Mouse (Mus musculus): ENCODE measurements around the gene Il16. TPM values are rescaled to one million over a fixed set of nuclear protein-coding genes. Genes with fewer than 3 reads are reported as not detected.
A peak's percentile ranks its signal among the peaks of the same experiment; 100 is the strongest.

Il16 gene
- 4.7 and 4.9 TPM in 2 replicates for polyA plus RNA-seq (2015; fragmentation: Nextera tagmentation; extraction: Ambion mirVana)

DNA sequence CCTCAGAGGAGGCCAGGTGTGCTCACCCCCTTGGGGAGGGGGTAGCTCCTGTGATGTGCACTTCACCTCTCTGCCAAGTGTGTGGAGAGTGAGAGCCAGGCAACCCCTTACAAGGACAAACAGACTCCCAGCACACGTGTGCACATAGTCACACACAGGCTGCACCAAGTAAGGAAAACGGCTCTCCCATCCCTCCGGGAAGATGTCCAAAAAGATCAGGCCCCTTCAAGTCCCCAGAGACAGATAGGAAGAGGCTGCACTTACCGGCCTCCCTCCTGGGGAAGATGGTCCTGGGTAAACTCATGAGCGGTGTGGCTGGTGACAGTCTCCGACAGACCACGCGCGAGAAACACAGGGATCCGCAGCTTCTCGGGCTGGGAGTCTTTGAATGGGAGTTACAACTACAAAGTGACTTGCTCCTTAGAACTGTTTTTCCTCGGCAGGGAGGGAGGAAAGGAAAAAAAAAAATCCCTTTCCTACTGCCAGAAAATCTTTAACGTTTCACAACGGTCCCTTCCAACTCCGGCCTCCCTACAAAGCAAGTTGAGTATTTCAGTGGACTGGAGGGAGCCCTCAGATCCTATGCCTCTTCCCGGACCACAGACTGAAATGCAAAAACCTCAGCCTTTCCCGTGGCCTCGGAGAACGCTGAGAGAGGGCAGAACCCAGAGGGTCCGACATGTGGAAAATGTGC lies at the start of gene Il16:
Gene Il16, minus strand, starts transcription at position 314 of the 694 bp plus-strand sequence.
- peaks cover 32% of the 10 kb centered on the region for H3K4me1 ChIP-seq
- H3K9ac ChIP-seq, result peak within 1 kb of the TSS; percentile 33
- peak within 1 kb of the TSS; percentile 53 for H3K4me2 ChIP-seq
- no peaks in the 10 kb centered on the region for H3K9me3 ChIP-seq
- 34% methylated on average over 20 of the region's 20 CpGs for WGBS
- H3K27ac ChIP-seq, result peak within 1 kb of the TSS; percentile 78
- H3K36me3 ChIP-seq, result no peaks in the 10 kb centered on the region
- no peaks in the 10 kb centered on the region for H3K27me3 ChIP-seq
- peak within 1 kb of the TSS; percentile 29 for H3K4me3 ChIP-seq
- ATAC-seq (ENCODE audit: insufficient number of reproducible peaks, insufficient read depth, low FRiP score, low TSS enrichment, low read depth), result no peak

DNA sequence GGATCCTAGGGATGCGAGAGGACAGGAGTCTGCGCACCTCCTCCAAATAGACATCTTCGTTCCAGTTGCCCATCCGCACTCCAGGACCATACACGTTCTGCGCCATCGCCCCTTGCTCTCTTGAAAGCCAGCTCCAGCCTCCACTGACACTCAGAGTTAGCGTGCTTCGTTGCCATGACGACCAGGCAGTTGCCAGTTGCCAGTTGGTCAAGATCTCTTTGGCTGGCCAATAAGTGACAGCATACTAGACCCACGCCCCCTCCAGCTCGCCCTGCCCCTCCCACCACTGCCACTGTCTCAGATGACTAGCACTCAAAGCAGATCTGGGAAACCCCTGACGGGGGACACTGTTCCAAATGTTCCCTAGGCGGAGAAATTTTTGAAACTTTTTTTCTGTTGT lies 49.2 kb upstream of the Il16 start, which contains the start of gene Cfap161:
Gene Cfap161, minus strand, starts transcription at position 176 of the 400 bp plus-strand sequence.
- no peak within 1 kb of the TSS for H3K9ac ChIP-seq
- WGBS, result 8% methylated on average over 14 of the region's 14 CpGs
- H3K27me3 ChIP-seq, result no peaks in the 10 kb centered on the region
- H3K36me3 ChIP-seq, result no peaks in the 10 kb centered on the region
- peaks cover 15% of the 10 kb centered on the region for H3K4me1 ChIP-seq
- peak within 1 kb of the TSS; percentile 7; the same call in 1 of the 2 replicates for H3K4me3 ChIP-seq
- no peak within 1 kb of the TSS for H3K27ac ChIP-seq
- peak within 1 kb of the TSS; percentile 49 for H3K4me2 ChIP-seq
- H3K9me3 ChIP-seq, result no peaks in the 10 kb centered on the region
- peak; percentile 56; the same call in 1 of the 2 replicates for ATAC-seq (ENCODE audit: insufficient number of reproducible peaks, insufficient read depth, low FRiP score, low TSS enrichment, low read depth)

DNA sequence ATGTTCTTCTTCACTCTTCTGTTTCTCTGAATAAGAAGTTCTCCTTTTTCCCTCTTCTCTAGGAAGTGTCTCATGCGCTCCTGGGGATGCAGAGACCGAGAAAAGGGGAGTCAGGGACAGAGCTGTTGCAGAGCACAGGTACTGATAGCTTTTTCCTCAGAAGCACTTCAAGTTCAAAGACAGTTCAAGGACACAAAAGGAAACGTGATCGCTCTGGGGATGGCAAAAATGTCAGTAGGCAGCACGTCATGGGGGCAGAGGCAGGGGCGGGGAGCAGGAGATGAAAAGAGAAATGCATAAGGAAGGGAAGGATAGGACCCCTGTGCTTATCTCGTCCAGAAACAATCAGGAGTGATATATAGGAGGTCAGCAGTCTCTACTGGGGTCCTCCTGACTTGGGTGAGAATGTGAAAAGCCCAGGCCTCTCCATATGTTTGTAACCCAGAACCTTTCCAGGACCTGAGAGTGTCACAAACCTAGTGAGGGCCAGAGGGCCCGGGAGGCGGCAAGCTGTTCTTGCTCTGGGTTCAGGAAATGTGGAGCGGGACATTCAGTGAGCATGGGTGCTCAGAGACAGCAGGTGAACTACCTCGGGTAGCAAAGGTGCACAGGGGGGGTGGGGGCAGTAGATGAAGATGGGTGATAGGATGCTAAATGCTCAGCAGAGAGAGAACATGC lies 48.6 kb upstream of the Il16 start:
- Histone ChIP-seq H3K36me3 (no peaks in the 10 kb centered on the region), H3K27me3 (no peaks in the 10 kb centered on the region), H3K27ac (no peak overlapping the region), H3K9me3 (no peaks in the 10 kb centered on the region), H3K4me1 (peaks cover 15% of the 10 kb centered on the region), H3K4me2 (peak overlapping the region; percentile 49), H3K9ac (no peak overlapping the region), H3K4me3 (peak overlapping the region; percentile 7; the same call in 1 of the 2 replicates)
- no peak for ATAC-seq (ENCODE audit: insufficient number of reproducible peaks, insufficient read depth, low FRiP score, low TSS enrichment, low read depth)
- WGBS, result 40% methylated on average over 11 of the region's 11 CpGs

DNA sequence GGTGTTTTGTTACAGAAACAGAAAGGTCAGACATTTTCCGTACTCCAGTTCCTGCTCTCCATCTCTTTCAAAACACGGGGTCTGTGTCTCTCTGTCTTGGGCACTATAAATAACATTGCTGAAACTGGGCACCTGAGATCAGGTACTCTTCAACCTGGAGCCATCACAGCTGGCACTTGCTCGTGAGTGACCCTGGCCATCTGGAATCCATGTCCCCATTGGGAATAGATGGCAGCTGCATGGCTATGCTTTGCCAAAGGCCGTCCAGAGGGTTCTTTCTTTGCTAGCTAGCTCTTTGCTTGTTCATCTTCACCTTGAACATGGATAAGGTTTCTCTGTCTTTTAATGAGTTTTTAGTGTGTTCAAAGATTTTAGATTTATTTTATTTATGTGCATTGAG lies 35.4 kb upstream of the Il16 start:
- WGBS, result 79% methylated on average over 4 of the region's 4 CpGs
- Histone ChIP-seq H3K27ac (no peak overlapping the region), H3K4me1 (no peaks in the 10 kb centered on the region), H3K9me3 (no peaks in the 10 kb centered on the region), H3K27me3 (no peaks in the 10 kb centered on the region), H3K4me2 (no peak overlapping the region), H3K36me3 (no peaks in the 10 kb centered on the region), H3K4me3 (no peak overlapping the region), H3K9ac (no peak overlapping the region)
- no peak for ATAC-seq (ENCODE audit: insufficient number of reproducible peaks, insufficient read depth, low FRiP score, low TSS enrichment, low read depth)

DNA sequence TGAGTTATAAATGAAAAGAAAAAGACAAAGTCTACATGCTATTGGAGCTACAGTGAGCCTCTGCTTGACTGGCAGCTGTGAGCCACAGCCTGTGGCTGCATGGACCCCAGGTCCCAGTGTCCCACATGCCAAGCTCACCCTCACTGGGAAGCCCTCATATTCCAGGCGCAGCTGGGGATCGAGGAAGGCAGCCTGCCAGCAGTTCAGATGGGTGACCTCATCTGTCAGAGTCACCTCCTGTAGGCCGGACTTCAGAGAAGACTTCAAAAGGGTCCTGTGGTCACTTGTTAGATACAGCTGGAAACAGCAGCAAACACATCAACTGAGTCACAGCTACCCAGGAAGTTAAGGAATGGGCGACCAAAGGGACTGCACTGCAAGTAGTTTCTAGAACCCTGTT lies 34.5 kb upstream of the Il16 start:
- Histone ChIP-seq H3K27ac (no peak overlapping the region), H3K4me2 (no peak overlapping the region), H3K4me1 (no peaks in the 10 kb centered on the region), H3K27me3 (no peaks in the 10 kb centered on the region), H3K4me3 (no peak overlapping the region), H3K36me3 (no peaks in the 10 kb centered on the region), H3K9ac (no peak overlapping the region), H3K9me3 (no peaks in the 10 kb centered on the region)
- 80% methylated on average over 4 of the region's 4 CpGs for WGBS
- ATAC-seq (ENCODE audit: insufficient number of reproducible peaks, insufficient read depth, low FRiP score, low TSS enrichment, low read depth), result no peak

DNA sequence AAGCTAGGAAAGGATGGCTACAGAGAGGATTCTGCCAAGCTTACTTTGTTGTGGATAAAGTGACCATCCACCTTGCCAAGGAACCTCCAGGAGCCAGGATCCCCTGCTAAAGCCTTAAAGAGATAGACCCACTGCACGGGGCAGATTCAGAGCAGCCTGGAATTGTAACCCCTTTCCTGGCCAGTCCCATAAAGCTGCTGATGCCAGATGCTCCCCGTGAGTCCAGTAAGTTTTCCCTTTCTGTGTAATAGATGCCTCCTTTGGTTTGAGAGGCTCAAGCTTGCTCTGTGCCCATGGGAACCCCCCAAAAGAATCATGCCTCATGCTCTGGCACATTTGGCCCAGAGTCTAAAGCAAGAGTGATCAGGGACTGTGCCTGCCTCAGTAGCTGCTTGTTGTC lies 33.5 kb upstream of the Il16 start:
- WGBS, result 76% methylated on average over 2 of the region's 2 CpGs
- H3K36me3 ChIP-seq, result no peaks in the 10 kb centered on the region
- H3K9me3 ChIP-seq, result no peaks in the 10 kb centered on the region
- no peak overlapping the region for H3K4me3 ChIP-seq
- no peak for ATAC-seq (ENCODE audit: insufficient number of reproducible peaks, insufficient read depth, low FRiP score, low TSS enrichment, low read depth)
- H3K4me2 ChIP-seq, result no peak overlapping the region
- H3K9ac ChIP-seq, result no peak overlapping the region
- H3K4me1 ChIP-seq, result peaks cover 4% of the 10 kb centered on the region; the same call in 1 of the 2 replicates
- H3K27me3 ChIP-seq, result no peaks in the 10 kb centered on the region
- no peak overlapping the region for H3K27ac ChIP-seq

DNA sequence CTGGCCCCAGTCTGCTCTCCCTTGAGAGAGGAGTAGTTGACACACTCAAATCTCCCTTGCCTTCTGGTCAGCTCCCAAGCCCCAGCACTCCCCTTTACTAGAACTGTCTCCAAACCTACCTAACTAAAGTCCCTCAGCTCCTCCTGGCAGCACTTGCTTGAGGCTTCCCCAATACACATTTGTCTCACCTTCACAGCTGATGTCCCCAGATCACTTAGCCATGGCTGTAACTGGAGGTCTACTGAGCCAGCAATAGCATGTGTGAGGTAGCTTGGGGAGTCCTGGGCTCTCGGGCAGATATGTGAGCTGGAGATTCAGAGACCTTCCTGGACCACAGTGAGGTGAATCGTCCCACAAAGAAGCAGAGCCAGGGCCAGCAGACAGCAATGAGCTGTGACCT lies 33.0 kb upstream of the Il16 start:
- Histone ChIP-seq H3K36me3 (no peaks in the 10 kb centered on the region), H3K4me2 (no peak overlapping the region), H3K27ac (no peak overlapping the region), H3K4me3 (no peak overlapping the region), H3K4me1 (peaks cover 4% of the 10 kb centered on the region; the same call in 1 of the 2 replicates), H3K27me3 (no peaks in the 10 kb centered on the region), H3K9me3 (no peaks in the 10 kb centered on the region), H3K9ac (no peak overlapping the region)
- ATAC-seq (ENCODE audit: insufficient number of reproducible peaks, insufficient read depth, low FRiP score, low TSS enrichment, low read depth), result no peak
- WGBS, result 79% methylated on average over 2 of the region's 2 CpGs

DNA sequence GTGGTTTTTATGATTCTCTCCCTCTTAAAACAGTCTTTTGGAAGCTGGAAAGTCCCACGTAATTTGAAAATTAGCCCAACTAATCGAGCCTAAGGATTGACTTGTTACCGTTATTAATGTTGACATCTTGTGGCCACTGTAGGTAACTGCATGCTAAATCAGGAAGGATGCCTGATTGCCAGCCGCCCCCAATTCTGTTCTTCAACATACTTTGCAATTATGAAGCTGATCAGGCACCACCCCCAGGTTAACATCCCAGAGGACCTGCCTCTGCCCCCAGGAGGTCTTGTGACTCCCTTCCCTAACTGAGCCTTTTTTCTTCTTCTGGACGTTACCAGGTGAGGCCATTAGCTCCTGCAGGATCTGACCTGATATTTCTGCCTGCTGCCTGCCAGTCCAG lies 29.2 kb upstream of the Il16 start:
- H3K9ac ChIP-seq, result 0 out of 2 replicates have a peak overlapping the region, but pooled peaks have one; percentile 12
- peaks cover 8% of the 10 kb centered on the region for H3K4me1 ChIP-seq
- no peak for ATAC-seq (ENCODE audit: insufficient number of reproducible peaks, insufficient read depth, low FRiP score, low TSS enrichment, low read depth)
- 17% methylated on average over 5 of the region's 5 CpGs for WGBS
- H3K4me2 ChIP-seq, result no peak overlapping the region
- no peaks in the 10 kb centered on the region for H3K36me3 ChIP-seq
- H3K27me3 ChIP-seq, result 0 out of 2 replicates have a peak, but pooled peaks cover 4% of the 10 kb centered on the region
- no peak overlapping the region for H3K27ac ChIP-seq
- H3K4me3 ChIP-seq, result no peak overlapping the region
- no peaks in the 10 kb centered on the region for H3K9me3 ChIP-seq

DNA sequence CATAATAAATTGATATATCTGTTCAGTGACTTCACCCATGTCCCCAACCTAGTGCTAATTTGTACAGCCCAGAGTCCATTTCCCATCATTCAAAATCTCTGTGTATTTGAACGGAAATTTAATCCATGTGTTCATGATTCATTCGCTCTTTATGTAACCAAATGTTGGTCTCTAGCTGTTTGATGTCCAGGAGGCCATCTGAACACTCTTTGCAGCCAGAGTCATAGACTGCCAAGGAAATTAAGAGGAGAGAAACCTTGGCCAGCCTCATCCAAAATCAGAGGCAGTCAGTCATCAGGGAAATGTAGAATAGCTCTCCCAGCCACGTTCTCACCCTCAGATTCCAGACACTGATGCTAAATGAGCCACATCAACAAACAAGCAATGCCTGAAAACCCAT lies 18.1 kb upstream of the Il16 start:
- 41% methylated on average over 3 of the region's 3 CpGs for WGBS
- no peaks in the 10 kb centered on the region for H3K27me3 ChIP-seq
- H3K4me2 ChIP-seq, result no peak overlapping the region
- no peak for ATAC-seq (ENCODE audit: insufficient number of reproducible peaks, insufficient read depth, low FRiP score, low TSS enrichment, low read depth)
- no peak overlapping the region for H3K9ac ChIP-seq
- H3K4me3 ChIP-seq, result no peak overlapping the region
- H3K4me1 ChIP-seq, result peaks cover under 1% of the 10 kb centered on the region; the same call in 1 of the 2 replicates
- no peak overlapping the region for H3K27ac ChIP-seq
- H3K9me3 ChIP-seq, result no peaks in the 10 kb centered on the region
- no peaks in the 10 kb centered on the region for H3K36me3 ChIP-seq

GRCm38 (mm10) chr7:83762336-83762735 lies 16.8 kb upstream of the Il16 start:
- ATAC-seq (ENCODE audit: insufficient number of reproducible peaks, insufficient read depth, low FRiP score, low TSS enrichment, low read depth), result no peak
- no peak overlapping the region for H3K27ac ChIP-seq
- no peaks in the 10 kb centered on the region for H3K9me3 ChIP-seq
- H3K4me2 ChIP-seq, result no peak overlapping the region
- H3K4me3 ChIP-seq, result no peak overlapping the region
- H3K9ac ChIP-seq, result no peak overlapping the region
- no peaks in the 10 kb centered on the region for H3K4me1 ChIP-seq
- no peaks in the 10 kb centered on the region for H3K36me3 ChIP-seq
- WGBS, result 82% methylated on average over 5 of the region's 5 CpGs
- H3K27me3 ChIP-seq, result no peaks in the 10 kb centered on the region

GRCm38 (mm10) chr7:83751055-83751454 lies 5.5 kb upstream of the Il16 start:
- H3K36me3 ChIP-seq, result no peaks in the 10 kb centered on the region
- no peak for ATAC-seq (ENCODE audit: insufficient number of reproducible peaks, insufficient read depth, low FRiP score, low TSS enrichment, low read depth)
- no peak overlapping the region for H3K4me3 ChIP-seq
- no peaks in the 10 kb centered on the region for H3K9me3 ChIP-seq
- WGBS, result 68% methylated on average over 1 of the region's 1 CpGs
- no peak overlapping the region for H3K9ac ChIP-seq
- H3K27me3 ChIP-seq, result no peaks in the 10 kb centered on the region
- no peak overlapping the region for H3K4me2 ChIP-seq
- H3K27ac ChIP-seq, result no peak overlapping the region
- peaks cover 6% of the 10 kb centered on the region for H3K4me1 ChIP-seq

GRCm38 (mm10) chr7:83748405-83748804 lies 2.9 kb upstream of the Il16 start:
- Histone ChIP-seq H3K4me2 (no peak overlapping the region), H3K27ac (no peak overlapping the region), H3K9ac (no peak overlapping the region), H3K27me3 (no peaks in the 10 kb centered on the region), H3K4me1 (peaks cover 26% of the 10 kb centered on the region), H3K9me3 (no peaks in the 10 kb centered on the region), H3K4me3 (no peak overlapping the region), H3K36me3 (no peaks in the 10 kb centered on the region)
- WGBS, result 79% methylated on average over 1 of the region's 1 CpGs
- ATAC-seq (ENCODE audit: insufficient number of reproducible peaks, insufficient read depth, low FRiP score, low TSS enrichment, low read depth), result no peak
